Mouse (Mus musculus) ES-Bruce4 (cell line): ENCODE measurements around the gene Kcnj5. TPM values are rescaled to one million over a fixed set of nuclear protein-coding genes. Genes with fewer than 3 reads are reported as not detected.

Experiments used
- H3K27ac ChIP-seq: 2 replicates; pipeline ENCODE4 v1.5.1; 2012; ENCODE audit warnings: low read length, inconsistent platforms; ENCODE audit not compliant: insufficient read depth
- H3K27me3 ChIP-seq: 2 replicates; pipeline ENCODE4 v1.6.1; 2012; ENCODE audit warnings: mild to moderate bottlenecking, low read length, inconsistent platforms; ENCODE audit not compliant: control insufficient read depth, poor library complexity, insufficient read depth, severe bottlenecking
- H3K36me3 ChIP-seq: 2 replicates; pipeline ENCODE4 v1.6.1; 2012; ENCODE audit warnings: inconsistent platforms, mild to moderate bottlenecking, low read length, moderate library complexity; ENCODE audit not compliant: control insufficient read depth, poor library complexity, insufficient read depth, severe bottlenecking
- H3K4me1 ChIP-seq: one replicate; pipeline ENCODE4 v1.8.1; 2011; ENCODE audit warnings: low read length; ENCODE audit not compliant: control insufficient read depth, insufficient read depth
- H3K4me3 ChIP-seq: 2 replicates; pipeline ENCODE4 v1.5.1; 2011; ENCODE audit warnings: low read depth, mild to moderate bottlenecking, low read length
- H3K9ac ChIP-seq: 2 replicates; pipeline ENCODE4 v1.6.1; 2012; ENCODE audit warnings: low read depth, mild to moderate bottlenecking, inconsistent platforms; ENCODE audit not compliant: poor library complexity, severe bottlenecking
- H3K9me3 ChIP-seq: replicated peaks from 2 replicates; pipeline ENCODE4 v1.6.1; 2012; ENCODE audit warnings: mild to moderate bottlenecking, low read length, inconsistent platforms; ENCODE audit not compliant: control insufficient read depth, poor library complexity, insufficient read depth, severe bottlenecking
- CTCF ChIP-seq: IDR thresholded peaks from one replicate; pipeline ENCODE4 v1.8.1; 2011; ENCODE audit warnings: low read depth, low read length
- EP300 ChIP-seq: IDR thresholded peaks from 2 replicates; pipeline ENCODE4 v1.6.1; 2011; ENCODE audit warnings: low read depth, low read length; ENCODE audit not compliant: insufficient read depth
- POLR2A ChIP-seq: IDR thresholded peaks from one replicate; pipeline ENCODE4 v1.8.1; 2011; ENCODE audit warnings: low read length; ENCODE audit not compliant: insufficient read depth
- polyA plus RNA-seq: library from polyadenylated mRNA; stranded (reverse); fragments of >200 nt; gene quantifications from 2 replicates; pipeline ENCODE4 v1.2.4, GENCODE M21; 2011; ENCODE audit warnings: low read depth; ENCODE audit not compliant: missing spikeins, insufficient read depth, insufficient read length

Kcnj5 gene
- polyA plus RNA-seq, 1 experiment, result not detected

- H3K27me3 ChIP-seq, result no peaks in the 10 kb centered on the region
- no peak overlapping the region for H3K9ac ChIP-seq
- no peaks in the 10 kb centered on the region for H3K4me1 ChIP-seq
- no peak overlapping the region for H3K27ac ChIP-seq
- no peaks in the 10 kb centered on the region for H3K9me3 ChIP-seq
- H3K36me3 ChIP-seq, result no peaks in the 10 kb centered on the region
- H3K4me3 ChIP-seq, result no peak overlapping the region
- TF ChIP-seq CTCF (no peak), POLR2A (no peak), EP300 (no peak)
Observed at GRCm38 (mm10) chr9:32292686-32293085, 51.5 kb downstream of the Kcnj5 start.

- TF ChIP-seq CTCF (no peak), POLR2A (no peak), EP300 (no peak)
- no peaks in the 10 kb centered on the region for H3K9me3 ChIP-seq
- H3K27ac ChIP-seq, result no peak overlapping the region
Observed at GRCm38 (mm10) chr9:32291618-32292017, 52.5 kb downstream of the Kcnj5 start.

GRCm38 (mm10) chr9:32283591-32283990 lies 60.6 kb downstream of the Kcnj5 start:
- no peak overlapping the region for H3K9ac ChIP-seq
- H3K36me3 ChIP-seq, result no peaks in the 10 kb centered on the region
- H3K27ac ChIP-seq, result no peak overlapping the region
- H3K4me3 ChIP-seq, result no peak overlapping the region
- no peaks in the 10 kb centered on the region for H3K9me3 ChIP-seq
- TF ChIP-seq CTCF, result no peak
- no peak for TF ChIP-seq POLR2A
- no peak for TF ChIP-seq EP300
- H3K27me3 ChIP-seq, result no peaks in the 10 kb centered on the region
- H3K4me1 ChIP-seq, result no peaks in the 10 kb centered on the region

More at GRCm38 (mm10) chr9:32291618-32292017, 52.5 kb downstream of the Kcnj5 start:
- Histone ChIP-seq H3K36me3 (no peaks in the 10 kb centered on the region), H3K9ac (no peak overlapping the region), H3K4me3 (no peak overlapping the region), H3K4me1 (no peaks in the 10 kb centered on the region), H3K27me3 (no peaks in the 10 kb centered on the region)

DNA sequence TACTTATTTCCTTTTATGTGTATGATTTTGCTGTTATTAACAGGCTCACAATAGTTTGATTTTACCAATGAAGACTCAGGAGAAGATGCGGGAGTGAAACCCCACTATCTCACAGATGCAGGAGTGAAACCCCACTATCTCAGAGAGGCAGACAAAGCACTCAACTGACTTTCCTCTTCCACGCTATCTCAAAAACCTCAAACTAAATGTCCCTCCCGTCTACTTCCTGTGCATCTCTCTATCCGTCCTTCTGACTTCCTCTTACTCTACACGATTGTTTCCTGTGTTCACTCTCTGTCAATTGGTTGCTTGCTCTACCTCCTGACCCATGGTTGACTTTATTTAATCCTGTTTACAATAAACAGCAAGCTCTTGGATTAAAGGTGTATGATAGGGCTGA lies 63.7 kb downstream of the Kcnj5 start:
- H3K36me3 ChIP-seq, result no peaks in the 10 kb centered on the region
- H3K9me3 ChIP-seq, result no peaks in the 10 kb centered on the region
- no peak for TF ChIP-seq POLR2A
- no peak for TF ChIP-seq EP300
- no peak for TF ChIP-seq CTCF
- no peaks in the 10 kb centered on the region for H3K27me3 ChIP-seq
- no peak overlapping the region for H3K27ac ChIP-seq
- no peak overlapping the region for H3K4me3 ChIP-seq
- H3K9ac ChIP-seq, result no peak overlapping the region
- no peaks in the 10 kb centered on the region for H3K4me1 ChIP-seq

DNA sequence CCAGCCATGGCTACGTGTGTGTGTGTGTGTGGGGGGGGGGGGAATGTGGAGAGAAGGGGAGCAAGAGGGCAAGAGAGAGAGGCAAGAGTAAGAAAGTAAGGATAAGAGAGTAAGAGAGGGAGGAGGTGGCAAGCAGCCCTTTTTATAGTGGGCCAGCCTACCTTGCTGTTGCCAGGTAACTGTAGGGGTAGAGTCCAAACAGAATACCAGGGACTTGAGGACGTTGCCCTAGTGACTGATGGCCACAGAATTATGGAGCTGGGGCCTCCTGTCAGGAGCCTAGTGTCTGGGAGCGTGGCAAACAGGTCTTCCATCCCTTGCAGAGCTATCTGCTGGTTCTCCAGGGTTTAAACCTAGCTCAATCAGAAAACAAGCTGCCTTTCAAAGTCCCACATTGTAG lies 64.4 kb downstream of the Kcnj5 start:
- no peaks in the 10 kb centered on the region for H3K4me1 ChIP-seq
- TF ChIP-seq CTCF (no peak), POLR2A (no peak), EP300 (no peak)
- H3K4me3 ChIP-seq, result no peak overlapping the region
- H3K27ac ChIP-seq, result no peak overlapping the region
- H3K27me3 ChIP-seq, result no peaks in the 10 kb centered on the region
- no peaks in the 10 kb centered on the region for H3K36me3 ChIP-seq
- H3K9me3 ChIP-seq, result no peaks in the 10 kb centered on the region
- no peak overlapping the region for H3K9ac ChIP-seq

- Histone ChIP-seq H3K36me3 (no peaks in the 10 kb centered on the region), H3K27me3 (no peaks in the 10 kb centered on the region), H3K9me3 (no peaks in the 10 kb centered on the region), H3K27ac (no peak overlapping the region), H3K9ac (no peak overlapping the region), H3K4me1 (no peaks in the 10 kb centered on the region), H3K4me3 (no peak overlapping the region)
- TF ChIP-seq EP300 (no peak), POLR2A (no peak), CTCF (no peak)
Observed at GRCm38 (mm10) chr9:32278052-32278451, 66.1 kb downstream of the Kcnj5 start.

- H3K9ac ChIP-seq, result no peak overlapping the region
- TF ChIP-seq CTCF, result peak; percentile 15
- no peak for TF ChIP-seq EP300
- H3K4me3 ChIP-seq, result no peak overlapping the region
- no peaks in the 10 kb centered on the region for H3K9me3 ChIP-seq
- no peaks in the 10 kb centered on the region for H3K36me3 ChIP-seq
- H3K27me3 ChIP-seq, result no peaks in the 10 kb centered on the region
- H3K27ac ChIP-seq, result no peak overlapping the region
- no peaks in the 10 kb centered on the region for H3K4me1 ChIP-seq
Observed at GRCm38 (mm10) chr9:32271896-32272444, 72.2 kb downstream of the Kcnj5 start.

Other genes starting within 250 kb of the Kcnj5 start
- gene Arhgap32, start 228.2 kb downstream of the Kcnj5 start, polyA plus RNA-seq, result 59.2 and 64.2 TPM in 2 replicates
- not detected in 2 replicates for gene Kcnj1, start 28.1 kb upstream of the Kcnj5 start, polyA plus RNA-seq
- not detected in 2 replicates for gene Fli1, start 198.5 kb upstream of the Kcnj5 start, polyA plus RNA-seq